Mouse (Mus musculus): Measurements from ENCODE around the gene Sgca. TPM values are rescaled to one million over a fixed set of nuclear protein-coding genes. Genes with fewer than 3 reads are reported as not detected.
"Not testable (repeated sequence)": the region's sequence is repeated elsewhere in the genome, so short reads cannot be mapped to it uniquely, and the experiment has no call there.

Sgca gene
- polyA plus RNA-seq, 2 experiments from 2014 or later = 0.46 TPM; not detected in 1

- no peak for ATAC-seq
These were observed 10.3 kb upstream of the Sgca start for GRCm38 (mm10) chr11:94986435-94986834.

- no peak for ATAC-seq
These were observed 9.7 kb upstream of the Sgca start for GRCm38 (mm10) chr11:94985822-94986221.

GRCm38 (mm10) chr11:94985140-94985539 is 9.0 kb upstream of the Sgca start:
- no peak for ATAC-seq

GRCm38 (mm10) chr11:94979462-94980179 is 3.5 kb upstream of the Sgca start:
- no peak for ATAC-seq

- peak; percentile 92 for ATAC-seq
These were observed 2.8 kb upstream of the Sgca start for GRCm38 (mm10) chr11:94978947-94979346.

GRCm38 (mm10) chr11:94978178-94978915 is 2.2 kb upstream of the Sgca start:
- no peak for ATAC-seq

GRCm38 (mm10) chr11:94974951-94975350 is 1.2 kb downstream of the Sgca start:
- ATAC-seq = no peak

DNA sequence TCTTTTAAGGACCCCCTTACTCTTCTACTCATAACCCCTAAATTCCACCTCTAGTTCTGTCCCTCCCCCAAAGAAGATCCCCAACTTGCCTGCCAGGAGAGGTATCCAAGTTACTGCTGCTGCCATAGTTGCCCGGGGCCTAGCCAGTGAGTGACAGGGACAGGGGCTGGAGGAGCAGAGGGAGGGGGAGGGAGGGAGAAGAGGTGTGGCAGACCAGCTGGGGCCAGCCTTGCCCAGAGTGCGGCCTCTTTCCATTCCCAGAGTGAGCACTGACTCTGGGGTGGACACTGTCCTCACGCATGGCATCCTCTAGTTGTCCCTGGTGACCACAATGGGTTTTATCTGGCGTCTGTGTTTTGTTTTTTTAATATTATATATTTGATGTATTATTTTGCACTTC is 2.8 kb downstream of the Sgca start:
- ATAC-seq = no peak

- ATAC-seq = no peak
These were observed 3.2 kb downstream of the Sgca start for GRCm38 (mm10) chr11:94972887-94973286.

- ATAC-seq = no peak
These were observed 4.1 kb downstream of the Sgca start for GRCm38 (mm10) chr11:94971895-94972615.

DNA sequence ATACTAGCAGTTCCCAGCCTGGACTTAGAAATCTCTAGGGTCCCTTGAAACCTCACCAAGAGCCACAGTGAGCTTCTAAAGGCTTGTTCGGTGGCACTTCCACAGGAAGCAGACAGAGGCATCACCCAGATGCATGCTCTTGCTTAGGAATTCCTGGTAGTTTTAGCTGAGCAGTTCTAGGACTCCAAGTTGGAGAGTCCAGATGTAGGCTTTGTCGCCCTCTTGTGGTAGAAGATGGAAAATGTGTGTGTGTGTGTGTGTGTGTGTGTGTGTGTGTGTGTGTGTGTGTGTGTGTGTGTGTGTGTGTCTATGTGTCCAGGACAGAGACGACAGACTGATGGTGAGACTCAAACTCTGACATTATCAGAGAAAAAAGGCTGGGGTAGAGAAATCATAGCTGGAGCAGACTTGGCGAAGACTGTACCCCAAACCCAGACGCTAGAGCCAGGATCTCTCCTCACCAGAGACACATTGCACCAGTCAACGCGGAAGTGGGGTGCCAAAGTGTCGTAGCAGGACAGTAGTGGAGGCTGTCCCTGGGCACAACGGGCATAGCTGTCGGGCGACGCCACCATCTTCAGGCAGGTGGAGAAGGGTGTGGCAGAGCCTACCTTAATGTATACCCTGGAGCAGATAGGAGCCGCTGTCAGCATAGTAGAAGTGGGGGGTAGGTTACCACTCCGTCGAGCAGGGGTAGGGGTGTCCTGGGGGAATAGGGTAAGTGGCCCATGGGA is 5.8 kb downstream of the Sgca start:
- ATAC-seq = no peak

DNA sequence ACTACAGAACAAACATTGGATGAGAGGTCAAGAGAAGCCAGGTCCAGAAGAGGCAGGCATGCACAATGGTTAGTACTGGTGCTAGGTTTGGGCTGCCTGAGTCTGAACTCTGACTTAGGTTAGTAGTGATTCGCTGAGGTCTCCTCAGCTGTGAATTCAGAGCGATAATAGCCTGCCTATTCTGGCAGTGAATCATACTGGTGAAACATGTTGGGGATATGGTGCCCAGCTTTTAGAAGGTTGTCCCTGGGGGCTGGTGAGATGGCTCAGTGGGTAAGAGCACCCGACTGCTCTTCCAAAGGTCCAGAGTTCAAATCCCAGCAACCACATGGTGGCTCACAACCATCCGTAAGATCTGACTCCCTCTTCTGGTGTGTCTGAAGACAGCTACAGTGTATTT is 6.4 kb downstream of the Sgca start:
- not testable (repeated sequence) for ATAC-seq

DNA sequence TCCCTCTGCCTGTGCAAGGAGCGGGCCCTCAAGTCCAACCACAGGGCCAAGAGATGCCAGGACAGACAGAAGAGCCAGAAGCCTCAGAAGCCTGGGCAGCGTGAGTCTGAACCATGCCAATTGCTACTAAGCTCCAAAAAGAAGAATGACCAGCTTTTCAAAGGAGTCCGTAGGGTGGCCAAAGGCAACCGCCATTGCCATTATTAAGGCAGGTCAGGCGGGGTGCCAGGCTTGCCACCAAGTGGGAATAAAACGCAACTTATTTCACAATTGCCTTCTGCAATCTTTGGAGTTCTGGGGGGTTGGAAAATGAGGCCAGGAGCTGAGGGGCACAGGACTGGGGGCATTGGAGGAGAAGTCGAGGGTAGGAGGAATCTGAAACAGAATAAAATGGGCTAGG is 7.9 kb downstream of the Sgca start:
- ATAC-seq = no peak

GRCm38 (mm10) chr11:94967419-94967818 is 8.7 kb downstream of the Sgca start, which contains the start of gene Hils1:
TSS of gene Hils1 (plus strand) at chr11:94967593.
- ATAC-seq = no peak

DNA sequence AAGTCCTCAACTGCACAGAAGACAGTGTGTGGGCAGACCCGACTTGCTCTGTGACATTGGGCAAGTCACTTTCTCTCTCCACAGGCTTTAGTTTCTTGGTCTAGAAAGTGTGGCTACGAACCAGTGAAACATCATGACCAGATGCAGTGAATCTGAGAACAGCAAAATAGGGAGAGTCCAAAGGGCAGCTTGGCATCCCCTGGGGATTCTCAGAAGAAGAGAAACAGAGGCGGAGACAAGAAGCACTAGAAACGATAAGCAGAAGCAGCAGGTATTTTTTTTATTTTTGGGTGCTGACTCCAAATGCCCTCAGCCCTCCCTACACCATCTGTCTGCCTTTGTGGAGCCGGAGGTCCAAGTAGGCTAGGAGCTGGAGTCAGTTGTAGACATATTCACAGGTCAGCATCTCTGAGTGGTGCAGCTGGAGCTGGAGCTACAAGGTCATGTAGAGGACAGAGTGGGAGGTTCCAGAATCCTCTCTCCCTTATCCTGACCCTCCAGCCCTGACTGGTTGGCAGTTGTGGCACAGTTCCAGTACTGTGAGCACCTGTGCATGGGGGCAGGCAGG is 13.5 kb downstream of the Sgca start:
- ATAC-seq = no peak

GRCm38 (mm10) chr11:94958065-94958858 is 17.9 kb downstream of the Sgca start:
- peak; percentile 68 for ATAC-seq

- ATAC-seq = no peak
These were observed 18.4 kb downstream of the Sgca start for GRCm38 (mm10) chr11:94957693-94958064.

- ATAC-seq = no peak
These were observed 21.0 kb downstream of the Sgca start for GRCm38 (mm10) chr11:94955103-94955502.

DNA sequence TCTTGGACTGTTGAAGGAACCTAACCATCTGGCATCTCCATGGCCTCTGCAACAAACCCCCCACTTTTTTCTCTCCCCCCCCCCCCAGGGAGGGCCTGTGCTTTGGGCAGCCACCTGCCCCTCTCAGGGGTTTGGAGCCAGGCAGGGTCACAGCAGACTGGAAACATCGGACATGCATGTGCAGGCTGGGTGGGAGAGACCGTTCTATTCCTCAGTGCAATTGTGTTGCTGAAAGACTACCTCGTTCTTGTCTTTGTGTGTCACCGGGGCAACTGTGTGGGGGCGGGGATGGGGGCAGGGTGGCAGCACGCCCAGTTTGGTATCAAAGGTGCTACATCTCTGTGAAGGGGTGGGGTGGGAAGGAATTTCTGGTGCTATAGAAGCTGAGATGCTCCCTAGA is 24.0 kb downstream of the Sgca start:
- no peak for ATAC-seq

GRCm38 (mm10) chr11:94945236-94945635 is 30.9 kb downstream of the Sgca start:
- no peak for ATAC-seq

- no peak for ATAC-seq
These were observed 31.8 kb downstream of the Sgca start for GRCm38 (mm10) chr11:94944295-94944694.

- ATAC-seq = no peak
These were observed 33.1 kb downstream of the Sgca start for GRCm38 (mm10) chr11:94943054-94943453.

All from activated CD4-positive, CD25-positive, alpha-beta regulatory T cell, adult 4 months (primary cell).